In genomic region chr6:124640997-124641396, GRCm38 (mm10) we compare ENCODE assay signal across 8 mouse cellular contexts. TPM values are rescaled to one million over a fixed set of nuclear protein-coding genes. Genes with fewer than 3 reads are reported as not detected.
DNase-seq lines count a peak whose midpoint lies in the region; ATAC-seq and TF ChIP-seq lines count a peak whose summit lies in the region.

No protein-coding gene starts in this region.

- no peaks in the 10 kb centered on the region for H3K27me3 ChIP-seq in C2C12 (ENCODE audit: control insufficient read depth, insufficient read depth, insufficient read length)
- no peaks in the 10 kb centered on the region for H3K27me3 ChIP-seq in embryonic facial prominence, embryonic 11.5 days (ENCODE audit: control insufficient read depth, insufficient read depth, low read length)
- H3K27me3 ChIP-seq in lung, postnatal 0 days (replicated peaks; ENCODE audit: insufficient read depth, low read length): no peaks in the 10 kb centered on the region

- no peak for ATAC-seq in embryonic facial prominence, embryonic 11.5 days (replicated peaks; ENCODE audit: insufficient number of reproducible peaks, low FRiP score, low TSS enrichment, low read depth)
- ATAC-seq in lung, postnatal 0 days: no peak
- ATAC-seq in inflammation-experienced regulatory T-cells, adult 6 months: no peak

- H3K4me1 ChIP-seq in embryonic facial prominence, embryonic 11.5 days (ENCODE audit: control insufficient read depth, insufficient read depth, low read length): no peaks in the 10 kb centered on the region
- no peaks in the 10 kb centered on the region for H3K4me1 ChIP-seq in lung, postnatal 0 days (ENCODE audit: insufficient read depth, low read depth, low read length)

- H3K4me2 ChIP-seq in embryonic facial prominence, embryonic 11.5 days (ENCODE audit: low read depth, low read length): no peak overlapping the region
- H3K4me2 ChIP-seq in lung, postnatal 0 days (replicated peaks; ENCODE audit: low read depth, low read length): no peak overlapping the region

- no peak overlapping the region for H3K27ac ChIP-seq in embryonic facial prominence, embryonic 11.5 days (replicated peaks; ENCODE audit: low read depth, low read length)
- no peak overlapping the region for H3K27ac ChIP-seq in lung, postnatal 0 days (ENCODE audit: low read length)

- no peak for TF ChIP-seq EP300 in lung, postnatal 0 days (IDR thresholded peaks at IDR 0.05)

- H3K9ac ChIP-seq in embryonic facial prominence, embryonic 11.5 days (replicated peaks; ENCODE audit: low read length): no peak overlapping the region
- H3K9ac ChIP-seq in lung, postnatal 0 days (replicated peaks; ENCODE audit: low read depth): no peak overlapping the region

- 36% methylated on average over 8 of the region's 8 CpGs for WGBS in embryonic facial prominence, embryonic 11.5 days
- 36% methylated on average over 8 of the region's 8 CpGs for WGBS in lung, postnatal 0 days

- H3K4me3 ChIP-seq in C2C12 (ENCODE audit: insufficient read depth, poor library complexity, severe bottlenecking): no peak overlapping the region
- no peak overlapping the region for H3K4me3 ChIP-seq in embryonic facial prominence, embryonic 11.5 days (ENCODE audit: low read depth, low read length)
- no peak overlapping the region for H3K4me3 ChIP-seq in lung, postnatal 0 days (ENCODE audit: low read depth, low read length)

- no peak overlapping the region for H3ac ChIP-seq in C2C12 (ENCODE audit: control insufficient read depth, insufficient read length, low read depth)

- TF ChIP-seq CTCF in C2C12 (IDR thresholded peaks at IDR 0.05; ENCODE audit: control insufficient read depth, insufficient read depth, insufficient read length): peak; percentile 63
- peak; percentile 84 for TF ChIP-seq CTCF in lung, postnatal 0 days (IDR thresholded peaks at IDR 0.05)

- no peaks in the 10 kb centered on the region for H3K9me3 ChIP-seq in embryonic facial prominence, embryonic 11.5 days (replicated peaks; ENCODE audit: control insufficient read depth, low read length)
- H3K9me3 ChIP-seq in lung, postnatal 0 days (ENCODE audit: low read length): no peaks in the 10 kb centered on the region

- DNase-seq in 3T3-L1 (ENCODE audit: low read depth, low spot score): peak; percentile 88
- DNase-seq in adrenal gland, postnatal 25 days: peak; percentile 77
- peak; percentile 55 for DNase-seq in embryonic facial prominence, embryonic 11.5 days (ENCODE audit: low spot score)
- peak; percentile 77 to 90 for DNase-seq in kidney, postnatal 25 days
- DNase-seq in lung, postnatal 0 days (ENCODE audit: low spot score): peak; percentile 46
- DNase-seq in right cerebral cortex, postnatal 4 days: peak; percentile 59

- no peaks in the 10 kb centered on the region for H3K79me3 ChIP-seq in C2C12 (ENCODE audit: low read depth)

- no peaks in the 10 kb centered on the region for H3K36me3 ChIP-seq in C2C12 (ENCODE audit: control insufficient read depth, insufficient read depth)
- H3K36me3 ChIP-seq in embryonic facial prominence, embryonic 11.5 days (replicated peaks; ENCODE audit: control insufficient read depth, insufficient read depth, low read depth, low read length): no peaks in the 10 kb centered on the region
- H3K36me3 ChIP-seq in lung, postnatal 0 days (ENCODE audit: insufficient read depth, low read length): no peaks in the 10 kb centered on the region

- no peaks in the 10 kb centered on the region for H3K79me2 ChIP-seq in C2C12 (ENCODE audit: control insufficient read depth, insufficient read depth)

TF ChIP-seq in C2C12, 6 proteins besides CTCF, POLR2A, EP300 and RAD21:
- TF ChIP-seq MYOD1 (IDR thresholded peaks at IDR 0.05; ENCODE audit: control insufficient read depth, insufficient read length, low read depth): no peak
- no peak for TF ChIP-seq MAX (IDR thresholded peaks at IDR 0.05)
- TF ChIP-seq FOSL1 (IDR thresholded peaks at IDR 0.05; ENCODE audit: insufficient read depth, low read length, poor library complexity, severe bottlenecking): no peak
- TF ChIP-seq USF1 (IDR thresholded peaks at IDR 0.05; ENCODE audit: low read depth): no peak
- no peak for TF ChIP-seq CEBPB (IDR thresholded peaks at IDR 0.05; ENCODE audit: low read depth)
- no peak for TF ChIP-seq MYOG (IDR thresholded peaks at IDR 0.05; ENCODE audit: control insufficient read depth, extremely low read depth, insufficient read length)

RNA-seq across cellular contexts. Expression of gene C1s2, which starts 5.1 kb away (rescaled TPM):
- polyA plus RNA-seq in C2C12 (2012; fragmentation: generic; extraction: Trizol): 0.04 TPM
- 1.7 and 2.9 TPM in 2 replicates for total RNA-seq in adrenal gland, postnatal 25 days (2021)
- polyA plus RNA-seq in embryonic facial prominence, embryonic 11.5 days (2014; fragmentation: Nextera tagmentation; extraction: Ambion mirVana): not detected in 2 replicates
- 0.12 TPM in 1 of 2 replicates, not detected in the other for polyA plus RNA-seq in lung, postnatal 0 days (2015; fragmentation: Nextera tagmentation; extraction: Ambion mirVana)
- polyA plus RNA-seq in inflammation-experienced regulatory T-cells, adult 6 months (2017; shearing (Covaris generic)): not detected

RNA-seq across cellular contexts. Expression of gene Lpcat3, which starts 21.8 kb away (rescaled TPM):
- polyA plus RNA-seq in C2C12 (2012; fragmentation: generic; extraction: Trizol): 55.4 TPM
- total RNA-seq in adrenal gland, postnatal 25 days (2021): 91.9 and 110 TPM in 2 replicates
- polyA plus RNA-seq in embryonic facial prominence, embryonic 11.5 days (2014; fragmentation: Nextera tagmentation; extraction: Ambion mirVana): 33.4 and 43.6 TPM in 2 replicates
- polyA plus RNA-seq in lung, postnatal 0 days (2015; fragmentation: Nextera tagmentation; extraction: Ambion mirVana): 67.3 and 74.2 TPM in 2 replicates
- 10 to 100 TPM; 20.3 to 27.2 (median 24.9) TPM for polyA plus RNA-seq in inflammation-experienced regulatory T-cells, adult 6 months (2017; shearing (Covaris generic))
